Mouse (Mus musculus): ENCODE data around the gene Nbea. TPM values are rescaled to one million over a fixed set of nuclear protein-coding genes. Genes with fewer than 3 reads are reported as not detected.
"Not testable (repeated sequence)": the region's sequence is repeated elsewhere in the genome, so short reads cannot be mapped to it uniquely, and the experiment has no call there.

The Nbea gene
- polyA plus RNA-seq, 1 experiment from 2014 or later = 25.7 TPM

GRCm38 (mm10) chr3:55978361-55978760 is 205.1 kb downstream of the Nbea start:
- no peak for ATAC-seq (ENCODE audit: low FRiP score)
- no peak for DNase-seq (ENCODE audit: low spot score, missing footprints)
- no peaks in the 10 kb centered on the region for H3K27me3 ChIP-seq (ENCODE audit: control insufficient read depth, insufficient read depth, low read length)
- H3K27ac ChIP-seq (ENCODE audit: low read depth, low read length) = no peak overlapping the region
- peaks cover 3% of the 10 kb centered on the region; the same call in 1 of the 2 replicates for H3K36me3 ChIP-seq (ENCODE audit: control insufficient read depth, insufficient read depth, low read length)
- no peak overlapping the region for H3K4me3 ChIP-seq (ENCODE audit: low read depth, low read length)
- H3K4me2 ChIP-seq = no peak overlapping the region
- H3K9ac ChIP-seq (ENCODE audit: low read length) = no peak overlapping the region
- no peaks in the 10 kb centered on the region for H3K9me3 ChIP-seq (ENCODE audit: control insufficient read depth, low read length)
- no peaks in the 10 kb centered on the region for H3K4me1 ChIP-seq (ENCODE audit: control insufficient read depth, insufficient read depth, low read length)
- WGBS = 87% methylated on average over 2 of the region's 2 CpGs

- H3K9ac ChIP-seq (ENCODE audit: low read length); H3K9me3 ChIP-seq (ENCODE audit: control insufficient read depth, low read length); H3K4me2 ChIP-seq; ATAC-seq (ENCODE audit: low FRiP score); H3K27me3 ChIP-seq (ENCODE audit: control insufficient read depth, insufficient read depth, low read length); H3K4me3 ChIP-seq (ENCODE audit: low read depth, low read length); DNase-seq (ENCODE audit: low spot score, missing footprints); H3K4me1 ChIP-seq (ENCODE audit: control insufficient read depth, insufficient read depth, low read length); H3K27ac ChIP-seq (ENCODE audit: low read depth, low read length); H3K36me3 ChIP-seq (ENCODE audit: control insufficient read depth, insufficient read depth, low read length): not testable (repeated sequence)
- WGBS = 97% methylated on average over 14 of the region's 14 CpGs
These were observed 206.5 kb downstream of the Nbea start for GRCm38 (mm10) chr3:55976986-55977385.

DNA sequence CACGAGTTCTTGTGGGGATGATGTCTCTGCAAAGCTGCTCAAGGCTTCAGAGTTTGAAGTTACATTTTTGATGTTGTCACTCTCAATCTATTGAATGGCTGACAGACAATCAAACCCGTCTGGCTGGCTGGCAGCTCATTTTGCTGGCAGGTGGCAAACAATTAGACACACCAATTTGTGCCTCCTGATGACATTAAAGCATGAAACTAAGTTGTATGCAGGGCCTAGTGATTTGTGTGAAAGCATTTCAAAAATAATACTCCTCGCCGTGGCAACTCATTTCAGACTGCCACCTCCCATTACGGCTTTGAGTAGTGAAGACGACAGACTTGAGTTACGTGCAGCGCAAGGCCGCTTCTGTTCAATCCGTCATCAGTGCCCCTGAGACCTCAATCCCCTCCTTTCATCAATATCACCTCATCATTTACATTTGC is 217.8 kb downstream of the Nbea start:
- ATAC-seq (ENCODE audit: low FRiP score) (peak; percentile 90), DNase-seq (ENCODE audit: low spot score, missing footprints) (peak; percentile 90)
- peaks cover 3% of the 10 kb centered on the region; the same call in 1 of the 2 replicates for H3K4me1 ChIP-seq (ENCODE audit: control insufficient read depth, insufficient read depth, low read length)
- H3K9ac ChIP-seq (ENCODE audit: low read length) = no peak overlapping the region
- no peak overlapping the region for H3K27ac ChIP-seq (ENCODE audit: low read depth, low read length)
- H3K4me2 ChIP-seq = no peak overlapping the region
- no peaks in the 10 kb centered on the region for H3K27me3 ChIP-seq (ENCODE audit: control insufficient read depth, insufficient read depth, low read length)
- no peaks in the 10 kb centered on the region for H3K9me3 ChIP-seq (ENCODE audit: control insufficient read depth, low read length)
- 30% methylated on average over 10 of the region's 10 CpGs for WGBS
- no peaks in the 10 kb centered on the region for H3K36me3 ChIP-seq (ENCODE audit: control insufficient read depth, insufficient read depth, low read length)
- no peak overlapping the region for H3K4me3 ChIP-seq (ENCODE audit: low read depth, low read length)

DNA sequence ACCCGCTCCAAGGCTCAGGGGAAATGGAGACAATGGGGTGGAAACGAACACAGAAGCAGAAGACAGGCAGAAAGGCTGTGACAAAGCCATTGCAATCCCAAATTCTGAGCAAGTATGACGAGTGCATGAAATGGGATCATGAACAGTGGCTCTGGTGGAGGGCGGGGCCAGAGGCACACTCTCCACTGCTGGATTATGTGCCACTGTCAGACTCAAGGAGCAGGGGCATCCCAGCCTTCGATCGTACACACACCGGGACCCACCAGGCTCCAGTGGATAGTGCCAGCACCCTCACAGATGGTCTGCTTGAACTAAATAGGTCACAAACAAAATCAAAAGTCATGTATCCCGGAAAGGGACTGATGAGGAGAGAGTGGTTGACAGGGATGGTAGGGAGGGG is 220.5 kb downstream of the Nbea start:
- no peak overlapping the region for H3K27ac ChIP-seq (ENCODE audit: low read depth, low read length)
- DNase-seq (ENCODE audit: low spot score, missing footprints) (no peak), ATAC-seq (ENCODE audit: low FRiP score) (peak; percentile 88)
- 49% methylated on average over 8 of the region's 8 CpGs for WGBS
- H3K4me1 ChIP-seq (ENCODE audit: control insufficient read depth, insufficient read depth, low read length) = peaks cover 3% of the 10 kb centered on the region; the same call in 1 of the 2 replicates
- H3K4me3 ChIP-seq (ENCODE audit: low read depth, low read length) = no peak overlapping the region
- H3K9me3 ChIP-seq (ENCODE audit: control insufficient read depth, low read length) = no peaks in the 10 kb centered on the region
- no peaks in the 10 kb centered on the region for H3K36me3 ChIP-seq (ENCODE audit: control insufficient read depth, insufficient read depth, low read length)
- no peak overlapping the region for H3K9ac ChIP-seq (ENCODE audit: low read length)
- H3K27me3 ChIP-seq (ENCODE audit: control insufficient read depth, insufficient read depth, low read length) = no peaks in the 10 kb centered on the region
- H3K4me2 ChIP-seq = no peak overlapping the region; the same call in 1 of the 2 replicates

- 91% methylated on average over 5 of the region's 5 CpGs for WGBS
- DNase-seq (ENCODE audit: low spot score, missing footprints) (no peak), ATAC-seq (ENCODE audit: low FRiP score) (no peak)
These were observed 233.5 kb downstream of the Nbea start for GRCm38 (mm10) chr3:55949994-55950393.

DNA sequence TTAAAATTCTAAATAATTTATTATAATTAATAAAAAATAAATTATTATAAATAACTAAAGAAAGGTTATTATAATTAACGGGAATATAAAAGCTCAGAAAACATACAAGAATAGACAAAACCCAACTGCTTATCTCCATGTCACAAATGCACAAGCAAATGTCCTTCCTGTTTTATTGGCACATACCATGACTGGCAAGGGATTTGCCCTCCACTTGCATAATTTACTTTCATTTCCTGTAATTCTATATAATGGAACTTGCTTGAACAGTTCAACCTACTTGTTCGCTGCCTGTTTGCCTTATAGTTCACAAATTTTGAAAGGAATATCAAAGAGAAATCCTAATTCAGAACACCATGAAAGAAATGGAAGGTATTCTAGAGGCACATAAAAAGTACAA is 234.4 kb downstream of the Nbea start:
- Histone ChIP-seq H3K4me3 (ENCODE audit: low read depth, low read length) (no peak overlapping the region), H3K9me3 (ENCODE audit: control insufficient read depth, low read length) (no peaks in the 10 kb centered on the region), H3K36me3 (ENCODE audit: control insufficient read depth, insufficient read depth, low read length) (no peaks in the 10 kb centered on the region), H3K27me3 (ENCODE audit: control insufficient read depth, insufficient read depth, low read length) (no peaks in the 10 kb centered on the region), H3K27ac (ENCODE audit: low read depth, low read length) (no peak overlapping the region), H3K4me2 (no peak overlapping the region), H3K4me1 (ENCODE audit: control insufficient read depth, insufficient read depth, low read length) (no peaks in the 10 kb centered on the region), H3K9ac (ENCODE audit: low read length) (no peak overlapping the region)
- ATAC-seq (ENCODE audit: low FRiP score) (no peak), DNase-seq (ENCODE audit: low spot score, missing footprints) (no peak)
- WGBS = 92% methylated on average over 2 of the region's 2 CpGs

More at GRCm38 (mm10) chr3:55949994-55950393, 233.5 kb downstream of the Nbea start:
- Histone ChIP-seq H3K9me3 (ENCODE audit: control insufficient read depth, low read length) (no peaks in the 10 kb centered on the region), H3K4me1 (ENCODE audit: control insufficient read depth, insufficient read depth, low read length) (no peaks in the 10 kb centered on the region), H3K4me2 (no peak overlapping the region), H3K36me3 (ENCODE audit: control insufficient read depth, insufficient read depth, low read length) (no peaks in the 10 kb centered on the region), H3K4me3 (ENCODE audit: low read depth, low read length) (no peak overlapping the region), H3K27ac (ENCODE audit: low read depth, low read length) (no peak overlapping the region), H3K9ac (ENCODE audit: low read length) (no peak overlapping the region), H3K27me3 (ENCODE audit: control insufficient read depth, insufficient read depth, low read length) (no peaks in the 10 kb centered on the region)

- Histone ChIP-seq H3K27ac (ENCODE audit: low read depth, low read length) (no peak overlapping the region), H3K36me3 (ENCODE audit: control insufficient read depth, insufficient read depth, low read length) (peaks cover 3% of the 10 kb centered on the region; the same call in 1 of the 2 replicates), H3K4me2 (no peak overlapping the region), H3K27me3 (ENCODE audit: control insufficient read depth, insufficient read depth, low read length) (no peaks in the 10 kb centered on the region), H3K4me3 (ENCODE audit: low read depth, low read length) (no peak overlapping the region), H3K4me1 (ENCODE audit: control insufficient read depth, insufficient read depth, low read length) (no peaks in the 10 kb centered on the region), H3K9me3 (ENCODE audit: control insufficient read depth, low read length) (no peaks in the 10 kb centered on the region), H3K9ac (ENCODE audit: low read length) (no peak overlapping the region)
- no peak for DNase-seq (ENCODE audit: low spot score, missing footprints)
- no peak for ATAC-seq (ENCODE audit: low FRiP score)
- 91% methylated on average over 2 of the region's 2 CpGs for WGBS
These were observed 256.2 kb downstream of the Nbea start for GRCm38 (mm10) chr3:55927343-55927742.

DNA sequence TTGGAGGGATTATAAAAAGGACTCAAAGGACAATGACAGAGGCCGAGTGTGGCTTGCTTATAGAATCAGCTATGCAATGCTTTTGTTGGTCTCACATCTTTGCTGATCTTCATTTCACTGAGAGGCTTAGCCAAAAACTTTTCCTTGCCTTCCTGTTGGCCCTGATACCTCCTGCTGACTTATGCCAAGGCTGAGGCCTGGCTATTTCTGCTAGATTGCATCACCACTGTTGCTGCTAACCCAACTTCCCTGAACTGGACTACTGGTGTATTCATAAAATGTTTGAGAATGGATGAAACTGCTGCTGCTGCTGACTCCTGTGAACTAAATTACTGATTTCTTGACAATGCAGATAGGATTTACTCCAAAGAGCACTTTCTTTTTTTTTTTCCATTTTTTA is 274.2 kb downstream of the Nbea start:
- 59% methylated on average over 1 of the region's 1 CpGs for WGBS
- Histone ChIP-seq H3K36me3 (ENCODE audit: control insufficient read depth, insufficient read depth, low read length) (no peaks in the 10 kb centered on the region), H3K4me1 (ENCODE audit: control insufficient read depth, insufficient read depth, low read length) (no peaks in the 10 kb centered on the region), H3K9me3 (ENCODE audit: control insufficient read depth, low read length) (no peaks in the 10 kb centered on the region), H3K9ac (ENCODE audit: low read length) (no peak overlapping the region), H3K4me2 (no peak overlapping the region), H3K27me3 (ENCODE audit: control insufficient read depth, insufficient read depth, low read length) (no peaks in the 10 kb centered on the region), H3K27ac (ENCODE audit: low read depth, low read length) (no peak overlapping the region), H3K4me3 (ENCODE audit: low read depth, low read length) (no peak overlapping the region)
- DNase-seq (ENCODE audit: low spot score, missing footprints) = peak; percentile 51
- no peak for ATAC-seq (ENCODE audit: low FRiP score)

- WGBS = 94% methylated on average over 5 of the region's 5 CpGs
- Histone ChIP-seq H3K9ac (ENCODE audit: low read length) (no peak overlapping the region), H3K36me3 (ENCODE audit: control insufficient read depth, insufficient read depth, low read length) (no peaks in the 10 kb centered on the region), H3K4me3 (ENCODE audit: low read depth, low read length) (no peak overlapping the region), H3K9me3 (ENCODE audit: control insufficient read depth, low read length) (no peaks in the 10 kb centered on the region), H3K27me3 (ENCODE audit: control insufficient read depth, insufficient read depth, low read length) (no peaks in the 10 kb centered on the region), H3K4me2 (no peak overlapping the region), H3K27ac (ENCODE audit: low read depth, low read length) (no peak overlapping the region), H3K4me1 (ENCODE audit: control insufficient read depth, insufficient read depth, low read length) (no peaks in the 10 kb centered on the region)
- ATAC-seq (ENCODE audit: low FRiP score) (no peak), DNase-seq (ENCODE audit: low spot score, missing footprints) (no peak)
These were observed 292.9 kb downstream of the Nbea start for GRCm38 (mm10) chr3:55890574-55890973.

All from midbrain, embryonic 11.5 days (tissue).